Mouse (Mus musculus): Measurements from ENCODE around the gene Kat7.

Kat7 gene

GRCm38 (mm10) chr11:95310007-95310647, at the start of gene Kat7:
TSS of gene Kat7 (minus strand) at chr11:95310246.
- DNase-seq (ENCODE audit: low read depth): peak; percentile 98

- no peak for DNase-seq (ENCODE audit: low read depth)
Observed at GRCm38 (mm10) chr11:95358263-95358662, 48.2 kb upstream of the Kat7 start.

GRCm38 (mm10) chr11:95356469-95357273, 46.6 kb upstream of the Kat7 start:
- peak; percentile 97 for DNase-seq (ENCODE audit: low read depth)

- no peak for DNase-seq (ENCODE audit: low read depth)
Observed at GRCm38 (mm10) chr11:95356039-95356438, 46.0 kb upstream of the Kat7 start.

GRCm38 (mm10) chr11:95355661-95356011, 45.6 kb upstream of the Kat7 start:
- DNase-seq (ENCODE audit: low read depth): no peak

GRCm38 (mm10) chr11:95354945-95355660, 45.1 kb upstream of the Kat7 start:
- no peak for DNase-seq (ENCODE audit: low read depth)

GRCm38 (mm10) chr11:95354228-95354944, 44.3 kb upstream of the Kat7 start:
- no peak for DNase-seq (ENCODE audit: low read depth)

- DNase-seq (ENCODE audit: low read depth): no peak
Observed at GRCm38 (mm10) chr11:95353226-95353625, 43.2 kb upstream of the Kat7 start.

GRCm38 (mm10) chr11:95352686-95353085, 42.6 kb upstream of the Kat7 start:
- DNase-seq (ENCODE audit: low read depth): no peak

GRCm38 (mm10) chr11:95350960-95351359, 40.9 kb upstream of the Kat7 start:
- DNase-seq (ENCODE audit: low read depth): no peak

GRCm38 (mm10) chr11:95350289-95350688, 40.2 kb upstream of the Kat7 start:
- DNase-seq (ENCODE audit: low read depth): no peak

GRCm38 (mm10) chr11:95344181-95344580, 34.1 kb upstream of the Kat7 start:
- DNase-seq (ENCODE audit: low read depth): no peak

- DNase-seq (ENCODE audit: low read depth): no peak
Observed at GRCm38 (mm10) chr11:95343180-95343579, 33.1 kb upstream of the Kat7 start.

GRCm38 (mm10) chr11:95340664-95341063, 30.6 kb upstream of the Kat7 start:
- no peak for DNase-seq (ENCODE audit: low read depth)

GRCm38 (mm10) chr11:95340259-95340658, 30.2 kb upstream of the Kat7 start:
- no peak for DNase-seq (ENCODE audit: low read depth)

- peak; percentile 95 for DNase-seq (ENCODE audit: low read depth)
Observed at GRCm38 (mm10) chr11:95339471-95340021, 29.5 kb upstream of the Kat7 start.

- DNase-seq (ENCODE audit: low read depth): no peak
Observed at GRCm38 (mm10) chr11:95337846-95338342, 27.8 kb upstream of the Kat7 start.

GRCm38 (mm10) chr11:95337129-95337813, 27.2 kb upstream of the Kat7 start:
- DNase-seq (ENCODE audit: low read depth): peak; percentile 58

GRCm38 (mm10) chr11:95336568-95337128, 26.6 kb upstream of the Kat7 start, which contains the start of gene Fam117a:
TSS of gene Fam117a (plus strand) at chr11:95337018.
- DNase-seq (ENCODE audit: low read depth): peak; percentile 86

- DNase-seq (ENCODE audit: low read depth): no peak
Observed at GRCm38 (mm10) chr11:95334448-95335060, 24.5 kb upstream of the Kat7 start.
